Mouse (Mus musculus) c-Kit-positive CD71-negative TER-119-negative erythroid progenitor cells, embryonic 14.5 days (primary cell): ENCODE data around the gene Casz1.

Source experiments
- DNase-seq: peaks from one replicate; pipeline ENCODE4 v3.0.0-alpha.2; 2013; ENCODE audit warnings: low read depth

Gene Casz1

DNA sequence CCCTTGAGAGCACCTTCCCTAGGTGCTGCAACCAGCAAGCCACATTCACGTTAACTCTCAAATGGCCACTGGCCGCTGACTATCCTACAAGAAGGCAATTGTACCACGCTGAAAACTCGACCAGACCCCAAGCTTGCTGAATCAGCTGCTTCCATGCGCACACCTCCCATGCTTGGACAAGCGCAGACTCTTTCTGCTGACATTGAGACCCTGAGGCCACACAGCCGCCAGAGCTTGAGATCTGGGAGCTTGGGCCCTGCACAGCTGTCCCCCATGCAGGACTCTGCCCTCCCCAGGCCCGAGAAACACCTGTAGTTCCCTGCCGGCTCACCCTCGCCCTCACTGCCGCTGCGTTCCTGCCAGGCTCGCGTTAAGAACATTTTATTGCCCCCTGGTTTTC lies 168.5 kb downstream of the Casz1 start:
- DNase-seq = no peak

DNA sequence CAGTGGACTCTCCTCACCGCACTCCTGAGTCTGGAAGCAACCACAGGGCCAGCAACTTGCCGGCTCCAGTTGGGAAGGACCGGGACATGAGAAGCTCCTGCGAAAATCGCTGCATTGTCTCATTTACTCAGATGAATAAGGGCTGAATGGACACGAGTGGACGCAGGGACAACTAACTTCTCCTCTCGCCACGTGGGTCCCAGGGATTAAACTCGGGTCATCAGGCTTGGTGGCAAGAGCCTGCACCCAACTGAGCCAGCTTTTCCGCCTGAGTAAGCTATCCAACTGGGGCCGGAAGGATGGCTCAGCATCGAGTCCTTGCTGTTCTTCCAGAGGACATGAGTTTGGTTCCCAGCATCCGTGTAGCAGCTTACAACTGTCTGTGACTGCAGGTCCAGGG lies 169.2 kb downstream of the Casz1 start:
- no peak for DNase-seq

DNA sequence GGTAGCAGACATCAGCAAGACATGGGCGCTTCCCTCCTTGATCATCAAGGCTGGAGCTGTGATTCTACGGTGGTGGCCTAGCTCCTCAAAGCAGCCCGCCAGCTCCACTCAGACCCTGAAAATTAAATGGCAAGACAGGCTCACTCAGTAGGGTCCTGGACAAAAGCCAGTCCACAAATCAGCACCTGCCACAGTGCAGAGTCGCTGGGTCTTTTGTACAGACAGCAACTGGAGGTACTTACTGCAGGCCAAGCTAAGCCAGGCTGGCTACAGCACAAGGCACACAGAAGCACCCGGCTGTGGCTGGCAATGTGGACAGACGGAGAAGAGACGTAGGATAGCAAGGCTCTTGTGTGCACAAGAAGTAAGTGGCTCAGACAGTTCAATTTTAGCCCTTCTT lies 170.6 kb downstream of the Casz1 start:
- no peak for DNase-seq

DNA sequence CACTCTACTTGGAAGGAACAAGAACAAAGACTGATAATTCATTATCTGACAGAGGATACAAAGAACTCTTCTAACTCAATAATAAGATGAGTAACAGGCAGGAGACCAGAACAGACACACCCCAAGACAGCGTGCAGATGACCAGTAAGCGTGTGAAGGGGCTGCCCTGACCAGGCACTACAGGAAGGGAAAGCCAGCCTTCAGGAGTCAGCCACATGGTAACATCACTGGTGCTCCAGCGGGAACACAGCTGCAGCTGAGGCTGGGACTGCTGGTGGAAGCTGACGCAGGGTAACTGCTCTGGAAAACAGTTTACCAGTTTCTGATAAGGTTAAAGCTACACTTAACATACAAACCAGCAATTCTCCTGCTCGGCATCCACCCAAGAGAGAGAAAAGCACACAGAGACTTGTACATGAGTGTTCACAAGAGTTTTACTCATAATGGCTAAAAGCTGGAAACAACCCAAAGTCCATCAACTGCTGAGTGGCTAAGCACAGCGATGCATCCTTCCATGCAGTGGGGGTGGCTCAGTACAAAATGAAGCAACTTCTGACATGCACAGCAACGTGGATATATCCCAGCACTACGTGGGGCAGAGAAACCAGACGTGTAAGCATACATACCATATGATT lies 174.1 kb downstream of the Casz1 start:
- no peak for DNase-seq

DNA sequence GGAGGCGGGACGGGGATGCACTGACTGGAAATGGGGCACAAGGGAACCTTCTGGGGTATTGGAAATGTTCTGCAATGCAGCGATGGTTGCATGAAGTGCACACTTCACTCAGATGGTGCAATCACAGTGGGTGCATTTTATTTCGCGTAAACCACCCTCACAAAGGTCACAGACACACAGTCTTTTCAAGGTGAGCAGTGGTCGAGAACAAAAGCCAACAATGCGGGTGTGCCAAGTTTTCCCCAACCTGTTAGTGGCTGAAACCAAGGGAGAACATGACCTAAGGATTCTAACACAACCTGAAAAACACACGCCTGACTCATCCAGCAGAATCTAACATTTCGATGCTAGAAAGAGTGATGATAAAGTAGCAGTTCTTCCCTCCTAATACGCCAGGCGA lies 174.7 kb downstream of the Casz1 start:
- DNase-seq = no peak

DNA sequence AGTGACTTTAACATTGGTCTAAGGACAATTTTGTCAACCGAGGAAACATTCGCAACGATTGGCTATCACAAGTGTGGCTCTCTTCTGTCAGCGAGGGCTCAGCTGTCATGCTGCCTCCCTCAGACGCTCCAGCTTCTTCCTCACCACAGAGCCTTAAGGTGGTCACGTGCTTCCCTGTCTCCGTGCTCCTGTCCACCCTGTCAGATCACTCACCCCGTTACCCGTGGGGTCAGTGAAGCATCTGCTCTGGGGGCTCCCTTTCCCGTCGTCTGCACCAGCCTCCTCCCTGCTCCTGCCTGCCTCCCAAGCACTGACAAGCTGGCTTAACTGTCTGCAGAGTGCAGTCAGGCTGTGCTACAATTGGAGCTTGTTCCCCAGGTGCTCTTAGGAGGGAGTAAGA lies 175.6 kb downstream of the Casz1 start:
- no peak for DNase-seq

DNA sequence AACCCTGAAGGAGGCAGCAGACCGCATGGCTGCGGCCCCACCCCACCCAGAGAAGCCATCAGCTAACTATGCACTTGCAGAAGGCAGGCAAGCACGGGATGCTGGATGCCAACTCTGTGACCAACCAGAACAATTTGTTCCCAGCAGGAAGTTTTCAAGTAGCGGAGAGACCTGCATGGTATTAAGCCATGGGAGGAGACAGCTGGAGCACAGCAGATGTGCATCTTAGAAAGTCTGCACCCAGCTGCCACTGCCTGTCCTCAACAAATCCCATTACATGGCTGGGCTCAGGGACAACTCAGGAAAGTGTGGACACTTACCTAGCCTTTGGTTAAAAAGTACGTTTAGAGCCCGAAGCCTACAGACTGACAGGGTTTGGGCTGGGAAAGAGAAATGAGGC lies 178.0 kb downstream of the Casz1 start:
- no peak for DNase-seq

DNA sequence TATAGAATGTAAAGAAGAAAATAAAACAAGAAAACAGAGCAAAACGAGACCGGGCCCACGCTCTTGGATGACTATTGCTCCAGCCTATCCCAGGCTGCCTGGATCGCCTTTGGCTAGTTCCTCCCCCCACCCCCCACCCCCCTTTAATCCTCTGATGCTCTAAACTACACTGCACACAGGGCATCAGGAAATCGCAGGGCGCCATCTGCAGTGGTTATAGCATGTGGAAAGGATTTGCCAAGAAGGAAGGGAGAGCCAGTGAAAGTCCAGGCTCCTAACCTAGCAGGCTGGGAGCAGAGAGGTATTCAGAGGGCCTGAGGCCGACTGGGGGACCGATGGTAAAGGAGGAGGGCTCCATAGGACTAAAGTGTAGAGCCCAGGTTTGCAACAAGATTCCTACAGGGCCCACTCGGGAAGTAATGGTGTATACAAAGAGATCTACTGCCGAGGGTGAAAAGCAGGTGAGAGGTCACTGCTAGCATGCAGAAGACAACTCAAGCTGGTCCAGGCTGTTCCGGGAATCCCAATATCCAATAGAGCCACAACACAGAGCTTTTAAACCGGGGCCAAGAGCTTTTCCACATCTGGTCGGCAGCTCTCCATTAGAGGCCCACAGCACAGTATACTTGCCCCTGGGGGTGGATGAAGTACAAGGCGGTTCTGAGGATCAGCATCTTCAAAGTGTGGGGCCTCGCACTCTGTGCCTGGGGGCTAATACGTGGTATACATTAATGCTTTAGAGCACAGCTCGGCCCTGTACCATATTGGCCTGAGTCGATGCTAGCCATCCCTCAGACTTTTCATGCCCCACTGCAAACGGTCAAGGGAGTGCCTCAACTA lies 180.7 kb downstream of the Casz1 start:
- DNase-seq = no peak

DNA sequence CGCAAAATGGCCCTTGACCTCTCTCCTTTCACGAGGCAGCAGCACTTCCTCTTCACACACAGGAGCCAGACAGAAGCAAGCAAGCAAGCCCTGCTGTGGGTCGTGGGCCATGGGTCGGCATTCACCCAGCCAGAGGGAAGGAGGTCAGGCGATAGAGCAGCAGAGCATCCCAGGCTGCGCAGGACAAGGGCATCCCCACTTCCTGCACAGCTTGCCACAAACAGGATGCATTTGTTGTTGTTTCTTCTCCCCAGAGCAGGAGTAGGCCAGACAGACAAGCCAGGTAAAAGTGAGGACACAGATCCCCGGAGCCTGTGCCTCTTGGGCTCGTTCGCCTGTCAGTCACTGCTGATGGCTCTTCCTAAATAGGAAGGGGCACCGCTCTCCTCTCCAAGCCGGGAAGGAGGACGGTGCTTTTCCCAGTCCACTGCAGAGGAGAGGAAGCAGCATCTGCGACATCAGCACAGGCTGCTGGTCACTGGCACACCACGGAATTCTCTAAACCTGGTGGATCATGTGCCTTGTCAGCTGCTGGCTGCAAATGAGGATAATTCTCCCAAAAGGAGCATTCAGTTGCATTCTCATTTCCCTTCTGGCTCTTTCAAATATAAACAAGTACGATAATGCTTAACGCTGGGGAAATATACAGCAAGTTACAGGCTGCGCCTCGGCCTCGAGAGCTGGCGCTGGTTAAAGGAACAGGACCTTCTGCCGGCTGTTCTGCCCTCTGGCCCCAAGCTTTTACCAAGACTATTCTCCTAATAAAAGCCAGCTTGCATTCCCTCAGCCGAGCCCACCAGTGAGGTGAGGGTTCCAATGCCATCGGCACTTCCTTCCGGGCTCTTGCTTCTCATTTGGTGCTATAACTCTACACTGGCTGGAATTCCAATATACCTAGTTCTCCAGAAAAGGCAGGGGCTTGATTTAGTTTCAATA lies 181.6 kb downstream of the Casz1 start:
- no peak for DNase-seq

DNA sequence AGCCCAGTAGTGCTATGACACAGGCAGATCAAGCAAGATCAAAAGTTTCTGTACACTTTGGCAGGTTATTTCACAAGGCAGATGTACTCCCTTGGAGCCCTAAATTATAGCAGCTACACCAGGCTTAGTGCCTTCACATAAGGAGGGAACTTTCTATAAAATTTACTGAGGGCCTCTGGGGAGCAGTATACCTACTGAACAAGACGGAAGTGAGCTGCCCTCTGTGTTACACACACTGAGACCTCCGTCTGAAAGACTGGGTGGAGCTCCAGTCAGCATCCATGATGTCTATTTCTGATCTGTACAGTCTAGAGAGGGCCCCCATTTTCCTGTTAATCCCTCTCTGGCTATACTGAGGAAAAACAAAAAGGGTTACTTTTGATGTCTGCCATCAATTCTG lies 185.8 kb downstream of the Casz1 start:
- DNase-seq = no peak

DNA sequence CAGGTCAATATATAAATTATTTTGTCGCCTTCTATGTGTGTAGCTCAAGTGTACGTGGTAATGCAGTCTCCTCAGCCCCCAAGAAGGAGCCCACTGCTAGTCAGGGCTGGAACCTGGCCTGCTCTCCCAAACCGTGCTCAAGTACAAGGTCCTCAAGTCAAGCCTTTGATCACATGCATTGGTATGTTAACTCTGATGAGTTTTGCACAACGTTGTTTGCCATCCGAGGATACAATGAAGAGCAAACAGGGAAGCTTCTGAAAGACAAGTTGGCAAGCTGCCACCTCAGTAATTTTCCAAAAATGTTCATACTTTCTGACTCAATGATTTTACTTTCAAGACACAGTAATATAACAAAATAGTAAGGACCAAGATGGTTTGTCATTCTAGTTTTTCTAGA lies 189.7 kb downstream of the Casz1 start:
- DNase-seq = no peak

DNA sequence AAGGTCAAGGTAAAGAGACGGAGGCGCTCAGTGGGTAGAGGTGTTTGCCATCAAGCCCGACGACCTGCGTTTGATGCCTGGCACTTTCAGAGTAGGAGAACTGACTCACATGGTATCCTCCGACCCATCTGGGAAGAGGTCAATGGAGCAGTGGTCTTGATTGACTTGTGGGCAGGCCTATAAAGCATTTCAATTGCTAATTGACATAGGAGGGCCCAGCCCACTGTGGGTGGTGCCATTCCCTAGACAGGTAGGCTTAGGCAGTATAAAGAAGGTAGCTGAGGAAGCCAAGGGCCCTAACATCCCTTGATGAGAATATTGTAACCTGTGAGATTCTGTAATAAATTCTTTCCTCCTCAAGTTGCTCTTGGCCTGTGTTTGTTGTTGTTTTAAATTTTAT lies 196.5 kb downstream of the Casz1 start:
- DNase-seq = no peak

DNA sequence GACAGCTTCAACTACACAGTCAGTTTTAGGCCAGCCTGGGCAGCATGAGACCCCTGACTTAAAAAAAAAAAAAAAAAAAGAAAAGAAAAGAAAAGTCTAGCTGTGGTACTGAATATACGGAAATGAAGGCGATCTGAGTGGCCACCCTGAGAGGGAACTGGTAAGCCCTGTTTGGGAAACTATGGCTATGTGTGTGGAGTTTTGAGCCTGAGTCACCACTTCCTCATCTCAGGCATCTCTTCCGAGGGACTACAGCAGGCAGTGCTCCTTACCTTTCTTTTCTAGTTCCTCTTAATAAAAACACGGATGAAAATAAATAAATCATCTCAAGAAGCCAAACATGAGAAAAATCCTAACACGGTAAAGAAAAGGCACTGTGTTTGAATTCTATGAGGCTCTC lies 197.3 kb downstream of the Casz1 start:
- DNase-seq = no peak

DNA sequence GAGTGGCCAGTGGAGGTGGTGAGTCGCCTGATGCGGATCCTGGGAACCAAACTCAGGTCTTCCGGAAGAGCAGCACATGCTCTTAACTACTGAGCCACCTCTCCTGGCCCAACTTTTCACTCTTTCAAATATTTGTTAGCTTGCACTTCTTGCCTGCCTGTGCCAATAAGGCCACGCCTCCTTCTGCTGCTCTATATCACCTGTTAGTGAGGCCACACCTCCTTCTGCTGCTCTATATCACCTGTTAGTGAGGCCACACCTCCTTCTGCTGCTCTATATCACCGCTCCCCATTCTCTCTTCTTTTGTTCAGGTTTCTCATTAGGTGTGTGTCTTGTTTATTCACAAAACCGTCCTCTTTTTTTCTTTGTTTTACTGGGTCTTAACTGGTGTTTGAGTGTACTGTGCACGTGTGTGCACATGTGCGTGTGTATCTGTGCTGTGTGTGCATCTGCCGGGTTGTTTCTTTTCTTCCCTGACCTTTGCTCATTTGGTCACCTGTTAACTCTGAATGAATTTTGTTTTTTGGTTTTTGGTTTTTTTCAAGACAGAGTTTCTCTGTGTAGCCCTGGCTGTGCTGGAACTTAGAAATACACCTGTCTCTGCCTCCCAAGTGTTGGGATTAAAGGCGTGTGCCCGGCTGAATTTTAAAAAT lies 198.3 kb downstream of the Casz1 start:
- no peak for DNase-seq
